Mouse (Mus musculus) E14TG2a.4 (cell line): Measurements from ENCODE around the gene Eral1.

Experiments used
- CTCF ChIP-seq: conservative IDR thresholded peaks from 2 replicates; pipeline ENCODE4 v1.5.1; 2014; ENCODE audit warnings: low read length
- NANOG ChIP-seq: IDR thresholded peaks from 2 replicates; pipeline ENCODE4 v1.6.1; 2014; ENCODE audit warnings: borderline replicate concordance, low read length, mixed read lengths
- POU5F1 ChIP-seq: IDR thresholded peaks from 2 replicates; pipeline ENCODE4 v1.6.1; 2014; ENCODE audit warnings: low read length, borderline replicate concordance

DNA sequence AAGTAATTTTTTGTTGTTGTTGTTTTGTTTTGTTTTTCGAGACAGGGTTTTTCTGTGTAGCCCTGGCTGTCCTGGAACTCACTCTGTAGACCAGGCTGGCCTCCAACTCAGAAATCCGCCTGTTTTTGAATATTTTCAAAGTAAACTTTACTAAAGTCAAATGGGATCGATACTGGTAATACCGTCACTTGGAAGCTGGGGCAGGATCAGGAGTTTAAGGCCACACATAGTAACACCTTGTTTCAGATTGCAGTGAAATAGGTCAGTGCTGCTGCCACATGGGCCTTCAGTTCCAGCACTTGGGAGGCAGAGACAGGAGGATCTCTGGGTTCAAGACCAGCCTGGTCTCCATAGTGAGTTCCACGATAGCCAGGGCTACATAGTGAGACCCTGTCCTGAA, 24.3 kb upstream of the Eral1 start:
- no peak for TF ChIP-seq CTCF
- no peak for TF ChIP-seq NANOG
- no peak for TF ChIP-seq POU5F1
